Mouse (Mus musculus) stomach, embryonic 15.5 days (tissue): ENCODE data around the gene Mrps9. TPM values are rescaled to one million over a fixed set of nuclear protein-coding genes. Genes with fewer than 3 reads are reported as not detected.

Source experiments
- ATAC-seq: fragments of 200-750 bp; cut with Nextera tagmentation; 2 replicates; pipeline ENCODE4 v1.8.0; 2017; ENCODE audit warnings: low read depth, moderate number of reproducible peaks, moderate TSS enrichment; ENCODE audit not compliant: insufficient read depth, low FRiP score
- H3K27ac ChIP-seq: fragments of 300-500 bp; sonication (generic); 2 replicates; pipeline ENCODE4 v1.5.1; 2015; ENCODE audit warnings: mild to moderate bottlenecking, inconsistent platforms
- H3K27me3 ChIP-seq: fragments of 300-500 bp; sonication (generic); replicated peaks from 2 replicates; pipeline ENCODE4 v1.6.1; 2015; ENCODE audit warnings: inconsistent platforms
- H3K36me3 ChIP-seq: fragments of 300-500 bp; sonication (generic); 2 replicates; pipeline ENCODE4 v1.6.1; 2015; ENCODE audit warnings: inconsistent platforms
- H3K4me1 ChIP-seq: fragments of 300-500 bp; sonication (generic); 2 replicates; pipeline ENCODE4 v1.6.1; 2015; ENCODE audit warnings: inconsistent platforms
- H3K4me2 ChIP-seq: fragments of 300-500 bp; sonication (generic); 2 replicates; pipeline ENCODE4 v1.6.1; 2015; ENCODE audit warnings: mild to moderate bottlenecking, inconsistent platforms
- H3K4me3 ChIP-seq: fragments of 300-500 bp; sonication (generic); replicated peaks from 2 replicates; pipeline ENCODE4 v1.5.1; 2015; ENCODE audit warnings: inconsistent platforms
- H3K9ac ChIP-seq: fragments of 300-500 bp; sonication (generic); 2 replicates; pipeline ENCODE4 v1.6.1; 2015; ENCODE audit warnings: inconsistent platforms
- H3K9me3 ChIP-seq: fragments of 300-500 bp; sonication (generic); 2 replicates; pipeline ENCODE4 v1.6.1; 2016; ENCODE audit warnings: inconsistent platforms
- WGBS: fragments of 180-500 bp; shearing (Covaris S2); methylation state at CpG from one replicate; pipeline ENCODE4 v1.1.7; 2015; 5-methylcytosine and 5-hydroxymethylcytosine counted together
- polyA plus RNA-seq: library from polyadenylated mRNA; unstranded; fragments of >200 nt; fragmentation: Nextera tagmentation; extraction: Ambion mirVana; gene quantifications from 2 replicates; pipeline ENCODE4 v1.2.1, GENCODE M21; 2015

The Mrps9 gene
- polyA plus RNA-seq, 1 experiment from 2014 or later = 48.8 TPM

GRCm38 (mm10) chr1:42915062-42915461 is 64.0 kb downstream of the Mrps9 start:
- H3K4me3 ChIP-seq = no peak overlapping the region
- no peak overlapping the region for H3K4me2 ChIP-seq
- no peak overlapping the region for H3K9ac ChIP-seq
- H3K9me3 ChIP-seq = no peaks in the 10 kb centered on the region
- H3K27me3 ChIP-seq = no peaks in the 10 kb centered on the region
- WGBS = 16% methylated on average over 4 of the region's 4 CpGs
- no peak for ATAC-seq
- H3K4me1 ChIP-seq = no peaks in the 10 kb centered on the region
- H3K36me3 ChIP-seq = no peaks in the 10 kb centered on the region
- H3K27ac ChIP-seq = no peak overlapping the region

GRCm38 (mm10) chr1:42916719-42917118 is 65.7 kb downstream of the Mrps9 start:
- H3K27ac ChIP-seq = no peak overlapping the region
- no peaks in the 10 kb centered on the region for H3K4me1 ChIP-seq
- no peaks in the 10 kb centered on the region for H3K36me3 ChIP-seq
- 81% methylated on average over 7 of the region's 7 CpGs for WGBS
- no peaks in the 10 kb centered on the region for H3K9me3 ChIP-seq
- no peak for ATAC-seq
- H3K4me3 ChIP-seq = no peak overlapping the region
- H3K27me3 ChIP-seq = no peaks in the 10 kb centered on the region
- H3K9ac ChIP-seq = no peak overlapping the region
- no peak overlapping the region for H3K4me2 ChIP-seq

GRCm38 (mm10) chr1:42917908-42918307 is 66.9 kb downstream of the Mrps9 start:
- Histone ChIP-seq H3K36me3 (no peaks in the 10 kb centered on the region), H3K4me1 (no peaks in the 10 kb centered on the region), H3K4me3 (no peak overlapping the region), H3K9me3 (no peaks in the 10 kb centered on the region), H3K27me3 (no peaks in the 10 kb centered on the region), H3K27ac (no peak overlapping the region), H3K9ac (no peak overlapping the region), H3K4me2 (no peak overlapping the region)
- ATAC-seq = no peak
- WGBS = 26% methylated on average over 4 of the region's 4 CpGs

GRCm38 (mm10) chr1:42923924-42924323 is 72.9 kb downstream of the Mrps9 start:
- Histone ChIP-seq H3K4me3 (no peak overlapping the region), H3K27me3 (no peaks in the 10 kb centered on the region), H3K9ac (no peak overlapping the region), H3K27ac (no peak overlapping the region), H3K4me1 (no peaks in the 10 kb centered on the region), H3K36me3 (no peaks in the 10 kb centered on the region), H3K4me2 (no peak overlapping the region), H3K9me3 (no peaks in the 10 kb centered on the region)
- WGBS = 68% methylated on average over 5 of the region's 5 CpGs
- no peak for ATAC-seq

- no peaks in the 10 kb centered on the region for H3K27me3 ChIP-seq
Measured at GRCm38 (mm10) chr1:42933613-42934012, 82.6 kb downstream of the Mrps9 start.

GRCm38 (mm10) chr1:42948486-42948885 is 97.5 kb downstream of the Mrps9 start:
- H3K27ac ChIP-seq = no peak overlapping the region
- H3K4me2 ChIP-seq = no peak overlapping the region
- H3K9ac ChIP-seq = no peak overlapping the region
- H3K36me3 ChIP-seq = no peaks in the 10 kb centered on the region
- 64% methylated on average over 4 of the region's 4 CpGs for WGBS
- H3K27me3 ChIP-seq = no peaks in the 10 kb centered on the region
- no peak overlapping the region for H3K4me3 ChIP-seq
- H3K4me1 ChIP-seq = peaks cover 7% of the 10 kb centered on the region; the same call in 1 of the 2 replicates
- no peaks in the 10 kb centered on the region for H3K9me3 ChIP-seq
- ATAC-seq = no peak

More at GRCm38 (mm10) chr1:42933613-42934012, 82.6 kb downstream of the Mrps9 start:
- no peaks in the 10 kb centered on the region for H3K9me3 ChIP-seq
- no peaks in the 10 kb centered on the region for H3K36me3 ChIP-seq
- no peak overlapping the region for H3K9ac ChIP-seq
- no peak overlapping the region for H3K4me3 ChIP-seq
- H3K27ac ChIP-seq = no peak overlapping the region
- ATAC-seq = no peak
- 71% methylated on average over 1 of the region's 1 CpGs for WGBS
- no peaks in the 10 kb centered on the region for H3K4me1 ChIP-seq
- H3K4me2 ChIP-seq = no peak overlapping the region

GRCm38 (mm10) chr1:42952734-42953481 is 101.9 kb downstream of the Mrps9 start, which contains the start of gene Gpr45:
Gene Gpr45, plus strand, starts transcription at chr1:42952872.
- ATAC-seq = peak; percentile 75
- Histone ChIP-seq H3K9ac (peak within 1 kb of the TSS; percentile 39), H3K4me1 (peaks cover 8% of the 10 kb centered on the region; the same call in 1 of the 2 replicates), H3K9me3 (no peaks in the 10 kb centered on the region), H3K4me2 (peak within 1 kb of the TSS; percentile 98), H3K27me3 (no peaks in the 10 kb centered on the region), H3K36me3 (no peaks in the 10 kb centered on the region), H3K27ac (peak within 1 kb of the TSS; percentile 48; the same call in 1 of the 2 replicates), H3K4me3 (peak within 1 kb of the TSS; percentile 72)
- WGBS = under 1% methylated on average over 71 of the region's 71 CpGs

GRCm38 (mm10) chr1:42953482-42953822 is 102.4 kb downstream of the Mrps9 start:
- H3K36me3 ChIP-seq = no peaks in the 10 kb centered on the region
- H3K4me3 ChIP-seq = peak overlapping the region; percentile 72
- no peaks in the 10 kb centered on the region for H3K27me3 ChIP-seq
- no peak for ATAC-seq
- peak overlapping the region; percentile 39; the same call in 1 of the 2 replicates for H3K9ac ChIP-seq
- peak overlapping the region; percentile 98 for H3K4me2 ChIP-seq
- WGBS = under 1% methylated on average over 16 of the region's 16 CpGs
- no peak overlapping the region for H3K27ac ChIP-seq
- H3K9me3 ChIP-seq = no peaks in the 10 kb centered on the region
- H3K4me1 ChIP-seq = peaks cover 8% of the 10 kb centered on the region; the same call in 1 of the 2 replicates

Other genes starting within 250 kb of the Mrps9 start
- gene Pou3f3, start 155.5 kb upstream of the Mrps9 start, polyA plus RNA-seq = 0.04 and 0.10 TPM in 2 replicates
- gene Gpr45, start 101.6 kb downstream of the Mrps9 start, polyA plus RNA-seq = 5.0 and 5.2 TPM in 2 replicates
- 8.0 and 9.8 TPM in 2 replicates for gene Tgfbrap1, start 247.4 kb downstream of the Mrps9 start, polyA plus RNA-seq
- gene AI597479, start 247.5 kb downstream of the Mrps9 start, polyA plus RNA-seq = 27.2 TPM in 2 replicates